Mouse (Mus musculus): ENCODE data around the gene Lce1i. TPM values are rescaled to one million over a fixed set of nuclear protein-coding genes. Genes with fewer than 3 reads are reported as not detected.

Gene Lce1i
- polyA plus RNA-seq, 1 experiment, result not detected

DNA sequence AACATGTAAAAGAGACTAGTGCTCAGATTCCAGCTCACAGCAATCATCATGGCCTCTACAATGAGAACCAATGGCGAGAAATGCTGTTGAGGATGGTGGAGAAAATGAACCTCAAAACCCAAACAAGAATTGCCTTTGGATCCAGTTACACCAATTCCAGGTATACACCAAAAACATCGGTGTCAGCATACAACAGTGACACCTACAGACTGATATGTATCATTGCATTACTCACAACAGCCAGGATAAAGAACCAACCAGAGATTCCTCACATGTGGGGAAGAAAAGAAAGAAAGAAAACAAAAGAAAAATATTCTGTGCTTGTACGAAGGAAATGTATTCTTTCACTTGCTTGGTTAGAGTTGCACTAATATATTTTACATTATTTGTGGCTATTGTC lies 7.1 kb downstream of the Lce1i start:
- Histone ChIP-seq H3K4me1 (ENCODE audit: control insufficient read depth, insufficient read depth, insufficient read length) (no peaks in the 10 kb centered on the region), H3K27ac (ENCODE audit: insufficient read depth, low read length) (no peak overlapping the region), H3K27me3 (ENCODE audit: control insufficient read depth, insufficient read depth, low read length) (no peaks in the 10 kb centered on the region), H3K4me3 (ENCODE audit: extremely low read depth, insufficient read depth, insufficient read length) (no peak overlapping the region), H3K36me3 (ENCODE audit: control insufficient read depth, insufficient read depth, low read length) (no peaks in the 10 kb centered on the region)
- 24% methylated on average over 3 of the region's 3 CpGs for WGBS
- no peak for DNase-seq (ENCODE audit: low read depth in 1 of 2, low spot score in 2 of 2)
- TF ChIP-seq CTCF (IDR thresholded peaks at IDR 0.05; ENCODE audit: extremely low read depth, insufficient read depth, insufficient read length, insufficient replicate concordance) (no peak), POLR2A (IDR thresholded peaks at IDR 0.05; ENCODE audit: low read depth, low read length) (no peak)

DNA sequence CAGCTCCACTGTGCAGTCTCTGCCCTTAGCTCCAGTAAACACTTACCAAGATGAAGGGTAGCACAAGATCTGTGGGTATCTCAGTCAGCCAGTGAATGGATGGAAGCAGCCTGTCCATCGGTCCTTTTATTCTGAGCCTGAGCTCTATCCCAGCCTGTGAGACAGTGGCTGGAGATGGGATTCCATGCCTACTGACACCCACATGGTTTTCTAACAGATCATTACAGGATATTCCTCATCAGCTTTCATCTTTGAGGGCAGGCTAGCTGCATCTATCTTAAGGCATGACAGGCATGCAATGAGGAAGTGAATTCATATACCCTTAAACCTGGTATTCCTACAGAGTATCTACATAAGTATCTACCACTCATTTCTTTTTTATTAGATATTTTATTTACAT lies 13.7 kb downstream of the Lce1i start, which contains the start of gene Lce1h:
TSS of gene Lce1h (minus strand) at position 101 of the 400 bp plus-strand sequence.
- no peak for DNase-seq (ENCODE audit: low read depth in 1 of 2, low spot score in 2 of 2)
- H3K27me3 ChIP-seq (ENCODE audit: control insufficient read depth, insufficient read depth, low read length), result no peaks in the 10 kb centered on the region
- TF ChIP-seq POLR2A (IDR thresholded peaks at IDR 0.05; ENCODE audit: low read depth, low read length), result no peak
- no peak for TF ChIP-seq CTCF (IDR thresholded peaks at IDR 0.05; ENCODE audit: extremely low read depth, insufficient read depth, insufficient read length, insufficient replicate concordance)
- H3K4me1 ChIP-seq (ENCODE audit: control insufficient read depth, insufficient read depth, insufficient read length), result no peaks in the 10 kb centered on the region
- 89% methylated on average over 1 of the region's 1 CpGs for WGBS
- H3K4me3 ChIP-seq (ENCODE audit: extremely low read depth, insufficient read depth, insufficient read length), result no peak within 1 kb of the TSS
- no peak within 1 kb of the TSS for H3K27ac ChIP-seq (ENCODE audit: insufficient read depth, low read length)
- no peaks in the 10 kb centered on the region for H3K36me3 ChIP-seq (ENCODE audit: control insufficient read depth, insufficient read depth, low read length)

DNA sequence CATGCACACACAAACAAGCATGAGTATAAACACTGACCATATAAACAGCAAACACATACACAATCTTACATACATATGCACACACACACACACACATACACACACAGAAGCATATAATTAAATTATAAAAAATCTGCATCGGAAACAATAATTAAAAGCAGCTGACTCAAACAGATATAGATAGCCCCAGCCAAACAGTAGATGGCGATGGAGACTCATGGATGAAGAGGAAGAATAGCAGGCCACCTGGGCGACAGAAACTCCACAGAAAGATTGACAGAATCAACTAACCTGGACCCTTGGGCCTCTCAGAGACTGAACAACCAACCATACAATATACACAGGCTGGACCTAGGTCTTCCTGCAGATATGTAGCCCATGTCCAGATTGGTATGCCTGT lies 25.5 kb downstream of the Lce1i start:
- H3K27ac ChIP-seq (ENCODE audit: insufficient read depth, low read length), result no peak overlapping the region
- no peaks in the 10 kb centered on the region for H3K36me3 ChIP-seq (ENCODE audit: control insufficient read depth, insufficient read depth, low read length)

DNA sequence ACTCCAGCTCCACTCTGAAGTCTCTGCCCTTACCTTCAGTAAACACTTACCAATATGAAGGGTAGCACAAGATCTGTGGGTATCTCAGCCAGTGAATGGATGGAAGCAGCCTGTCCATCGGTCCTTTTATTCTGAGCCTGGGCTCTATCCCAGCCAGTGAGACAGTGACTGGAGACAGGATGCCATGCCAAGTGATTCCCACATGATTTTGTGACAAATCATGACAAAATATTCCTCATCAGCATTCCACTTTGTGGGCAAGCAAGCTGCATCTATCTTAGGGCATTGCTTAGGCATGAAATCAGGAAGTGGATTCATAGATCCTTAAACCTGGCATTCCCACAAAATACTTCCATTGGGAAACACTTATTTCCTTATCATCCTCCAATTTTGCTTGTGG lies 26.5 kb downstream of the Lce1i start, which contains the start of gene Lce1g:
TSS of gene Lce1g (minus strand) at position 101 of the 400 bp plus-strand sequence.
- TF ChIP-seq CTCF (IDR thresholded peaks at IDR 0.05; ENCODE audit: extremely low read depth, insufficient read depth, insufficient read length, insufficient replicate concordance) (no peak), POLR2A (IDR thresholded peaks at IDR 0.05; ENCODE audit: low read depth, low read length) (no peak)
- H3K27me3 ChIP-seq (ENCODE audit: control insufficient read depth, insufficient read depth, low read length), result no peaks in the 10 kb centered on the region
- H3K36me3 ChIP-seq (ENCODE audit: control insufficient read depth, insufficient read depth, low read length), result no peaks in the 10 kb centered on the region
- no peaks in the 10 kb centered on the region for H3K4me1 ChIP-seq (ENCODE audit: control insufficient read depth, insufficient read depth, insufficient read length)
- WGBS, result 97% methylated on average over 1 of the region's 1 CpGs
- H3K4me3 ChIP-seq (ENCODE audit: extremely low read depth, insufficient read depth, insufficient read length), result no peak within 1 kb of the TSS
- no peak within 1 kb of the TSS for H3K27ac ChIP-seq (ENCODE audit: insufficient read depth, low read length)
- DNase-seq (ENCODE audit: low read depth in 1 of 2, low spot score in 2 of 2), result no peak

More for the DNA sequence above, 25.5 kb downstream of the Lce1i start:
- 41% methylated on average over 3 of the region's 3 CpGs for WGBS
- Histone ChIP-seq H3K4me3 (ENCODE audit: extremely low read depth, insufficient read depth, insufficient read length) (no peak overlapping the region), H3K27me3 (ENCODE audit: control insufficient read depth, insufficient read depth, low read length) (no peaks in the 10 kb centered on the region), H3K4me1 (ENCODE audit: control insufficient read depth, insufficient read depth, insufficient read length) (no peaks in the 10 kb centered on the region)
- no peak for DNase-seq (ENCODE audit: low read depth in 1 of 2, low spot score in 2 of 2)
- TF ChIP-seq POLR2A (IDR thresholded peaks at IDR 0.05; ENCODE audit: low read depth, low read length), result no peak
- TF ChIP-seq CTCF (IDR thresholded peaks at IDR 0.05; ENCODE audit: extremely low read depth, insufficient read depth, insufficient read length, insufficient replicate concordance), result no peak

DNA sequence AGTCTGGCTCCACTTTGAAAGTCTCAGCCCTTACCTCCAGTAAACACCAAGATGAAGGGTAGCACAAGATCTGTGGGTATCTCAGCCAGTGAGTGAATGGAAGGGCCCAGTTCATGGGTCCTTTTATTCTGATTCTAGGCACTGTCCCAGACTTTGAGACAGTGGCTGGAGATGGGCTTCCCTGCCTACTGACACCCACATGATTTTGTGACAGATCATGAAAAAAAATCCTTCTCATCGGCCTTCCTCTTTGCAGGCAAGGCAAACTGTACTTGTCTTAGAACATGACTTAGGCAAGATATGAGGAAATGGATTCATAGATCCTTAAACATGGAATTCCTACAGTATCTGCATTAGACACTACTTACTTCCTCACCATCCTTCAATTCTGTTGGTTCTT lies 39.7 kb downstream of the Lce1i start, which contains the start of gene Gm38119:
TSS of gene Gm38119 (minus strand) at position 101 of the 400 bp plus-strand sequence.
- H3K4me1 ChIP-seq (ENCODE audit: control insufficient read depth, insufficient read depth, insufficient read length), result no peaks in the 10 kb centered on the region
- no peak for DNase-seq (ENCODE audit: low read depth in 1 of 2, low spot score in 2 of 2)
- H3K27ac ChIP-seq (ENCODE audit: insufficient read depth, low read length), result no peak within 1 kb of the TSS
- no peak within 1 kb of the TSS for H3K4me3 ChIP-seq (ENCODE audit: extremely low read depth, insufficient read depth, insufficient read length)
- no peaks in the 10 kb centered on the region for H3K36me3 ChIP-seq (ENCODE audit: control insufficient read depth, insufficient read depth, low read length)
- 70% methylated on average over 1 of the region's 1 CpGs for WGBS
- H3K27me3 ChIP-seq (ENCODE audit: control insufficient read depth, insufficient read depth, low read length), result no peaks in the 10 kb centered on the region
- TF ChIP-seq POLR2A (IDR thresholded peaks at IDR 0.05; ENCODE audit: low read depth, low read length) (no peak), CTCF (IDR thresholded peaks at IDR 0.05; ENCODE audit: extremely low read depth, insufficient read depth, insufficient read length, insufficient replicate concordance) (no peak)

Other genes with a start within 250 kb of the Lce1i start
- not detected in 2 replicates for gene 2310046K23Rik, start 244.4 kb downstream of the Lce1i start, polyA plus RNA-seq (2012; rRNA removed)
- gene Ivl, start 205.2 kb downstream of the Lce1i start, polyA plus RNA-seq (2012; rRNA removed), result not detected in 2 replicates
- gene Smcp, start 189.9 kb downstream of the Lce1i start, polyA plus RNA-seq (2012; rRNA removed), result not detected in 2 replicates
- not detected in 2 replicates for gene 2210017I01Rik, start 171.4 kb downstream of the Lce1i start, polyA plus RNA-seq (2012; rRNA removed)
- not detected in 2 replicates for gene Lce6a, start 157.2 kb downstream of the Lce1i start, polyA plus RNA-seq (2012; rRNA removed)
- gene Lce1a1, start 130.6 kb downstream of the Lce1i start, polyA plus RNA-seq (2012; rRNA removed), result not detected in 2 replicates
- not detected in 2 replicates for gene Lce1b, start 122.0 kb downstream of the Lce1i start, polyA plus RNA-seq (2012; rRNA removed)
- gene Lce1a2, start 108.6 kb downstream of the Lce1i start, polyA plus RNA-seq (2012; rRNA removed), result not detected in 2 replicates
- gene Lce1c, start 99.7 kb downstream of the Lce1i start, polyA plus RNA-seq (2012; rRNA removed), result not detected in 2 replicates
- not detected in 2 replicates for gene Lce1d, start 91.7 kb downstream of the Lce1i start, polyA plus RNA-seq (2012; rRNA removed)
- gene Lce1e, start 69.8 kb downstream of the Lce1i start, polyA plus RNA-seq (2012; rRNA removed), result not detected in 2 replicates
- not detected in 2 replicates for gene Lce1f, start 58.5 kb downstream of the Lce1i start, polyA plus RNA-seq (2012; rRNA removed)
- not detected in 2 replicates for gene Gm38119, start 39.8 kb downstream of the Lce1i start, polyA plus RNA-seq (2012; rRNA removed)
- not detected in 2 replicates for gene Lce1g, start 26.6 kb downstream of the Lce1i start, polyA plus RNA-seq (2012; rRNA removed)
- not detected in 2 replicates for gene Lce1h, start 13.8 kb downstream of the Lce1i start, polyA plus RNA-seq (2012; rRNA removed)
- not detected in 2 replicates for gene Lce1j, start 11.6 kb upstream of the Lce1i start, polyA plus RNA-seq (2012; rRNA removed)
- not detected in 2 replicates for gene Lce1k, start 29.0 kb upstream of the Lce1i start, polyA plus RNA-seq (2012; rRNA removed)
- not detected in 2 replicates for gene Kprp, start 48.3 kb upstream of the Lce1i start, polyA plus RNA-seq (2012; rRNA removed)
- gene Lce1l, start 72.4 kb upstream of the Lce1i start, polyA plus RNA-seq (2012; rRNA removed), result not detected in 2 replicates
- not detected in 2 replicates for gene 2310050C09Rik, start 91.3 kb upstream of the Lce1i start, polyA plus RNA-seq (2012; rRNA removed)
- not detected in 2 replicates for gene Lce3a, start 147.3 kb upstream of the Lce1i start, polyA plus RNA-seq (2012; rRNA removed)
- not detected in 2 replicates for gene Lce3b, start 154.1 kb upstream of the Lce1i start, polyA plus RNA-seq (2012; rRNA removed)
- not detected in 2 replicates for gene Lce3c, start 165.6 kb upstream of the Lce1i start, polyA plus RNA-seq (2012; rRNA removed)
- gene Lce3d, start 178.5 kb upstream of the Lce1i start, polyA plus RNA-seq (2012; rRNA removed), result not detected in 2 replicates
- not detected in 2 replicates for gene Lce3e, start 188.2 kb upstream of the Lce1i start, polyA plus RNA-seq (2012; rRNA removed)
- not detected in 2 replicates for gene Lce3f, start 213.3 kb upstream of the Lce1i start, polyA plus RNA-seq (2012; rRNA removed)
- not detected in 2 replicates for gene Crct1, start 236.8 kb upstream of the Lce1i start, polyA plus RNA-seq (2012; rRNA removed)
- gene Lce1m, start 240.2 kb upstream of the Lce1i start, polyA plus RNA-seq (2012; rRNA removed), result not detected in 2 replicates

Data from spleen, adult 2 months (tissue).